Mouse (Mus musculus) T-helper 1 cell (primary cell): ENCODE measurements at regions not wholly inside any gene's neighbourhood (a gene's known extent, or its start where the extent isn't known, plus 50 kb on each side); places are given as distances from the start of the nearest gene placed in this dataset.

Experiments used
- in situ Hi-C: fragments of 300-600 bp; cut with MboI, MseI; formaldehyde crosslinking; loops from one replicate; pipeline ENCODE4 v1.15.1; 2025; ENCODE audit warnings: high pct_unique_total_duplicates

- in situ Hi-C loops: loop anchor here (25.0 kb wide), 1 partner anchor 245 kb away; the partner anchor contains the start of gene Btg1
Measured at GRCm38 (mm10) chr10:96366871-96367270, 230.5 kb downstream of the Gm5426 start.

DNA sequence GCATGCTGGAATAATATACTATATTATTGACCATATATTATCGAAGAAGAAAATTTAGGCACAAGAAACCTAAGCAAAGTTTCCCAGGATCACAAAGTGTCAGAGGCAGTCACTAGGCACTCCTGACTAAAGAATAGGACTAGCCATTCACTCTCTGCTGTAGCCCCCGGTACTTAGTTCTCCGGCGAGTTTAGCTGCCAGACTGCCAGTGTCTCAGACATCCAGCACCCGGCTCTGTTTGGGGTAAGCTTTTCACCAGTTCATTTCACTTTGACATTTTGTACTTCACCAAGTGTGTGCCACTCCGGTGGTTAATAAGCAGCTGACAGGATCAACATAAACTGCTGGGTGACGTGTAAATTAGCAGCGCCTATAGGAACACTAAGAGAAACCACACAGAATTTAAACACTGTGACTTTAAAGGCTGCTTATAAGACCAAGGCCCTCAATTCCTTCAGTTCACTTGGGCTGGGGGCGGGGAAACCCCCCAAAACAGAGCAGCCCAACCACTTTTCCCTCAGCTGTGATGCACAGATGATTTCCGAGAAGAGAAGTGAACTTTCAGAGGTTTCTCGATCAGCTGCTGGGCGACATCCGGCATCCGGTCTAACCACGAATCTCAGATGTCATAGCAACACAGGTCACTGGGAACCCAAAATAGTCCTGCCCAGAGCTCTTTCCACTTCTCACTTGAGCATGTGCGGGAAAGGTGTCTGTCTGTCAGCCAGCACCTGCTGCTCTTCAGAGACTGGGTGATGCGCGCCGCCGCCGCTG, 234.3 kb downstream of the Gm5426 start:
- in situ Hi-C loops: loop anchor here (25.0 kb wide), 1 partner anchor 242 kb away; the partner anchor contains the start of gene Btg1

DNA sequence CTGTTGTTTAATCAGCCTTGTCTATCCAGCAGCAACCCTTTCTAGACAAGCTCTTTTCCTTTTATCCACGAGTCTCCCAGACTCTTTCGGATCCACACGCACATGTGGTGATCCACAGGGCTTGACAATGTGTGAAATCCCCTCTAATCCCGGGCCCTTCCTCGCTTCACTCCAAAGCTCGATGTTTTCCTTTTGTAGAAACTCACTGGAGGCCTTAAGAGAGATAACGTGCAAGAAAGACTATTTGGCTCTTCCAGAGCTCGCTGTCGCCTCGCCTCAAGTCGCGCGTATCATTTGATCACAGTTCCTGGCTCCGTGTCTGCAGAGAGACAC, 234.9 kb downstream of the Gm5426 start:
- in situ Hi-C loops: loop anchor here (25.0 kb wide), 1 partner anchor 241 kb away; the partner anchor contains the start of gene Btg1

DNA sequence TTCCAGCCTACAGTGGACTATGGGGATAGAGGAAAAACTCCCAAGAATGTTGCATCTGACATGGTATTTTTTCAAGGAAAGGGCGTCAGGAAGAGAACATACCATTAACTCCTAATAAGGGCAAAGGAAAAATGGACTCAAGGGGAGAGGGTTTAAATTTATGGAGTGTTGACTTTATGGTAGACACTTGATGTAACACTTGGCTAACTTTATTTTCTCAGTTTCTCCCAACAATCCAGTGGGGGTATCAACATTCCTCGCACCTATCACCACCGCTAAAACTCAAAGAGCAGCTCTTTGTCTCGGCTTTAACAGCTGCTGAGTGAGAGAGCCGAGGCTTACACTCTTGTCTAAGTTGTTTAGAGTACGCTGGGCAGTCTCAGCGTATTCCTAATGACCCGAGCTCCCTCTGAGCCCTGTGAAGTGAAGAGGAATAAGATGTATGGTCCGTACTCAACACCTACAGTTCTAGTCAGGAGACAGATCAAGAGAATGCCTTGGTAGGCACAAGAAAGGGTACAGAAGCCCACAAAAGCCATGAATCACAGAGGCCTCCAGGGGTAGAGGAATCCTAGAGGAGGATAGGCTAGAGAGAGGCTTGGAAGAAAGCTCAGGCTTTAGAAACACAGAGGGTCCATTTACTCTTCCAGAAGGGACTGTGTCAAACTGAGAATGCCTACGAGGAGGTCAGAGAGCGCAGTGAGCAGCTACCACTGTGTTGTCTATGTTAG, 236.4 kb downstream of the Gm5426 start:
- in situ Hi-C loops: loop anchor here (25.0 kb wide), 1 partner anchor 240 kb away; the partner anchor contains the start of gene Btg1

DNA sequence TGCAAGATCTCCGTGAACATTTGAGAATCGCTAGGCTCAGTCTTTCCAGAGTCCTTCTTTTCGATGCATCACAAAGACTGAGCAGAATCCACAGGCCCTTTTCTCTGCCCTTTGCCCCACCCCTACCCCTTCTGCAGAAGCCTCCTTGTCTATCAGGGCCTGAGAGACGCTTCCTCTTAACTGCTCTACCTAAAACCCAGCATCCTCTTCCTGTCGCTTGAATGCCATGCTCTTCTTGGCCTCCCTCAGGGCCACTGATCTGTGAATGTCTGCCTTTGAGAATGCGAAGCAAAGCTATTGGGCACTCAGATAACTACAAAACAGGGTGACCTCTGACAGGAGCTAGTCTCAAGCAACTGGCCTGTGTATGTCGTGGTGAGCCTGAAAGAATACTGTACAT, 237.1 kb downstream of the Gm5426 start:
- in situ Hi-C loops: loop anchor here (25.0 kb wide), 1 partner anchor 239 kb away; the partner anchor contains the start of gene Btg1

DNA sequence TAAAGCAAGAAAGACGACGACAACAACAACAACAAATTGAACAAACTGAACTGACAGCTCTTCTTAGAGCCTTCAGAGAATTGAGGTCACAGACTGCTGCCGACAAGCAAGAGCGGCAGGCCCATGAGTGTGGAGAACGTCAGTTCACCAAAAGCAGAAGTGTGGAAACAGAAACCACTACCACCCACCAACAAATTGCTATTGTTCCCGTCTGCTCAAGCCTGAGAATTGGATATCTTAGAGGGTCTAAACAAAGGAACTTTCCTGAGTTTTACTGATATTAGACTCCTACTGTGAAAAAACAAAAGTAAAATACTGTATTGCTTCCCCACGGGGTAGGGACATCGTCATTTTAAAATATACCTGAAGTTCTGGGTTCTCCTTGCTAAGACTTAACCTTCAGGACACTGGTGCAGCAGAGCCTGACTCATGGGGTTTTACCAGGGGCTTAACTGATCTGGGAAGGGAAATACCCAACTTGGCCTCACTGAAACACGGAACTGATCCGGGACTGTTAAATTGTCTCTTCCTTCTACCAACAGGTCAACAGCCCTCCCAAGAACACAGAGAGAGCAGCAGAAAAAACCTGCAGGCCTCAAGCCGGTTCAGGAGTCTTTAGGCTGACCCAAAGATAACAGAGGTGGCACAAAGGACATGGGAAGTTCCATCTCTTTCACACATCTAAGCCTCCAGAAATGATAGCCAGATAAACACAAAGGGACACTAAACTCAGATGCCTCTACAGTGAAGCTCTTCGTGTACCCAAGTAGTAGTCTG, 238.1 kb downstream of the Gm5426 start:
- in situ Hi-C loops: loop anchor here (25.0 kb wide), 1 partner anchor 238 kb away; the partner anchor contains the start of gene Btg1

- in situ Hi-C loops: no loop called here
Measured at GRCm38 (mm10) chr10:96375070-96375447, 238.7 kb downstream of the Gm5426 start.

DNA sequence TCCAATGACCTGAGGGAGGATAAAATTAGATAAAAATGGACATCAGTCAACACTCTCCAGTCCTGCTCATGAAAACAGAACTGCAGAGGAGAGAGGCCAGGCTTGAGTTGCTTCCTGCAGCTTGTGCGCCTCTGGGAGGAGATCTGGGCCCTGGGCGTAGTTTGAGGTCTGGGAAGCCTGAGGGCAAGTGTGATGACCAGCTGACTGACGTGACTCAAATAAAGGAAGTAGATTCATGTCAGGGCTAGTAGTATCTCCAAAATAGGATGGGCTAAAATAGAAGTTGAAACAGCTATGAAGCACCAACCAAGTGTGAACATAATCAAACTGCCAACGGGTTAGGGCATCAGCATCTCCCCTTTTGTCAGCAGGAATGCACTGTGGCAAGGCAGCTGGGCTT, 239.3 kb upstream of the Btg1 start:
- in situ Hi-C loops: no loop called here

- in situ Hi-C loops: no loop called here
Measured at GRCm38 (mm10) chr10:96379016-96379771, 237.6 kb upstream of the Btg1 start.

- in situ Hi-C loops: no loop called here
Measured at GRCm38 (mm10) chr10:96381664-96382063, 235.1 kb upstream of the Btg1 start.

- in situ Hi-C loops: no loop called here
Measured at GRCm38 (mm10) chr10:96391748-96392147, 225.1 kb upstream of the Btg1 start.

DNA sequence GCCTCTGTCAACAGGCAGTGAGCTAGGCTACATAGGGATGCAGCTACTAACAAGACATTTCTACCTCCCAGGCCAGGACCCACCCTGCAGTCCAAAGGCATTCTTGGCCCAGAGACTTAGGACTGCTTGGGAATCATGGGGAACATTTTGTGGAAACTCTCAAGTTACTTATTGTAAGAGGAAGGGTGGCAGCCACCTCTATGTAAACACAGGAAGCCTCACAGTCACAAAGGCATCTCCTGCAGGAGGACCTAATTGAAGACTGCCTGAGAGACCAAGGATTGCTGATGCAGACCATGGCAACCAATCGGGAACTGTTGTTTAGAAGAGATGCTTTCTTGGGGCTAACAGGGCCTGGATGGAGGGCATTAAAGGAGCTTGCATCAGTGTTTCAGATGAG, 224.0 kb upstream of the Btg1 start:
- in situ Hi-C loops: no loop called here

DNA sequence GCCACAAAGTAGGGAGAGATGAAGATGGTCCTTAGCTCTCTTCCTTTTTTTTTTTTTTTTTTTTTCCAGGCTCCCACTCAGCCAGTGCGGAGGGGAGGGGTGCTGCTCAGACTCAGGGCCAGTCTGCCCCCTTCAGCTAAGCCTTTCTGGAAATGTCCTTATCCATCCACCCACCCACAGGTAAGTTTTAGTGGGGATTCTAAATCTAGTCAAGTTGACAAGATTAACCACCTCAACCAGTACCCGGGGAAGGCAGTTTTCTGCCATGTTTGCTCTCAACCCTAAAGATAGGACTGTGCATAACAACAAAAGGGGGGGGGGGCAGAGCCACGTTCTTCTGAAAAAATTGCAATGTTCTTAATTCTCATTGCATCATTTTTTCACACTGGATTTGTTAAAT, 222.6 kb upstream of the Btg1 start:
- in situ Hi-C loops: no loop called here

DNA sequence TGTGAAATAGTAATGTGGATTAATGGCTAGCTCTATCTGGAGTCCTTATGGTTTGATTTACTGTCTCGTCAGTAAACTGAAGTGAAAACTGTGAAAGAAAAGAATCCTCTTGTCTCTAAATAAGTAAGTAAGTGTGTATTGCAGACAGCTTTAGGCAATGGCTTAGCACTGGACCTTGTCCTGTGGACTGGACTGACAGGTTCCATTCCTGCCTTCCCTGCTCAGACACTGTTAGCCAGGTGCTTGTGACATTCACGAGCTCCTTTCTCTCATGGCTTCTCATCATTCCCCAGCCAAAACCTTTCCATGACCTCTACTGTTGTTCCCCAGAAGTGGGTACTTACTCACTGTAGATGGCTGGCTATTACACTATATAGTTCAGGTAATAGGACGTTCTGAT, 221.8 kb upstream of the Btg1 start:
- in situ Hi-C loops: no loop called here

- in situ Hi-C loops: no loop called here
Measured at GRCm38 (mm10) chr10:96397931-96398561, 218.8 kb upstream of the Btg1 start.

DNA sequence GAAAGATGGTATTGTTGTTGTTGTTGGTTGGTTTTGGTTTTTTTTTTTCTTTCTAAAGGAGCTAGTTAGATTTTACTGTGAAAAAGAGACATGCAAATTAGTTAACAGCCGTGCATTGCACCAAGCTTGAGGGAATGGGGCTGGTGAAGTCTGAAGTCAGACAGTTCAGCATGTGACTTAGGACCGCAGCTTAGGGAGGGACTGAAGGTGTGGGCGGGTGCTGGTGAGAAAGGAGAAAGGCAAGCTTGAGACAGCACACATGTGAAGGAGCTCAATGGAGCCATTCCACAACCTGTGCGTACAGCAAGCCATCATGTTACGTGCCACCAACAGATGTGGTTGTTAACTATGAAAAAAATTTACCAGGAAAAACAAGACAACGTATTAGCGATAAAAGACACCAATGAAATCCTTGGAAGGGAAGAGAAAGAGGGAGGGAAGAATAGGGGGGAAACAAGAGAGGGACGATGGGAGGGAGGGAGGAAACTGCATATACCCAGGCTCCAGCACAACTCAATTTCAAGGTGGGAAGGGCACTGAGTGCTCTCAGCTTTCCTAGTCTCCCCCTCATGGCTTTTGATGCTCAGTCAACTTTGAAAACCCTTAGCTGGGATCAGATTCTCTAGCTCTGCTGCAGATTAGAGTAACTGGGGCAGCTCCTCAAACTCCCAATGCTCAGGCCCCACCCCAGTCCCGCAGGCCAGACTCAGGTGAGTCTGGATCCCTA, 218.1 kb upstream of the Btg1 start:
- in situ Hi-C loops: no loop called here

GRCm38 (mm10) chr10:96399636-96400400, 217.0 kb upstream of the Btg1 start:
- in situ Hi-C loops: no loop called here

DNA sequence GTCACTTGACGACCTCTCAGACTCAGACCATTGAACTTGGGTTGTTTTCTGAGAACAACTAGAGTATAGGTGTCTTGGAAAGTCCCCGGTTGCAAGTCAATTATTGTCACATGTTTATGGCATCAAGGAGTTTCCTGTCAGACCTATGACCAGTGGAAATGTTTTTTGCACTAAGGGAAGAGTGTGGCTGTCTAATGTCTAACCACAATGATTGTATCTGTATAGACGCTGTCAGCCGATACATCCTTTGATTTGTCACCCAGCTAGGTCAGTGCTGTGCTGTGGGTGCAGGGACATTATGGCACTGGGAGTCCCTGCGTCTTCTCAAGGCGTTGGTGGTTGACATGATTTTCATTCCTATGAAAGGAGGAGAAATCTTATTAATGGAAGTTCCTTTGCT, 216.0 kb upstream of the Btg1 start:
- in situ Hi-C loops: no loop called here

DNA sequence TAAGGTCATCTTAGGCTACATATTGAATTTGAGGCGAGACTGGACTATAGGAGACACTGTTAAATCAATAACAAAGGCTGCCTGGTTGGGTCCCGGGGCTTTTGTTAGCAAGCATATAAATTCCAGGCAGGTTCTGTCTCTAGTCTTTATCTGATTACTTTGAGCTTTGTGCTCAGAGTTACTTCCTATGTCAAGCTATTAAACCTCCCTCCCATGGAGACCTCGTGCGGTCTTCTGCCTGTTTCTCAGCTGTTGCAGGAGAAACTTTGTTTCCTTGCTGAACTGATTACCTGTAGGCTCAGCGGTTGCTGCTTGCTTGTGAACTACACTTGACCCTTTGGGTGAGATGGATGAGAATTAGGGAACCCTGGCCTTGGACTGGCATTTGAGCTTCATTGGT, 210.5 kb upstream of the Btg1 start:
- in situ Hi-C loops: no loop called here
